Mouse (Mus musculus) cerebellum, postnatal 36 days (tissue): ENCODE measurements around the gene Csrnp2.
A peak's percentile ranks its signal among the peaks of the same experiment; 100 is the strongest.
"Not testable (repeated sequence)": the region's sequence is repeated elsewhere in the genome, so short reads cannot be mapped to it uniquely, and the experiment has no call there.

Source experiments
- DNase-seq, 2 experiments: peaks; one replicate each; pipeline ENCODE4 v3.0.0; 2021 to 2022; ENCODE audit warnings: mixed read lengths in 2 of 2

Gene Csrnp2

GRCm38 (mm10) chr15:100495102-100495501 is at the start of gene Csrnp2:
TSS of gene Csrnp2 (minus strand) at chr15:100495488.
- DNase-seq = peak; percentile 94 to 95

GRCm38 (mm10) chr15:100543651-100544030 is 48.4 kb upstream of the Csrnp2 start:
- DNase-seq = not testable (repeated sequence)

GRCm38 (mm10) chr15:100542876-100543650 is 47.8 kb upstream of the Csrnp2 start:
- not testable (repeated sequence) for DNase-seq

GRCm38 (mm10) chr15:100541426-100541825 is 46.1 kb upstream of the Csrnp2 start:
- no peak for DNase-seq

GRCm38 (mm10) chr15:100541001-100541400 is 45.7 kb upstream of the Csrnp2 start:
- not testable (repeated sequence) for DNase-seq

GRCm38 (mm10) chr15:100539411-100539810 is 44.1 kb upstream of the Csrnp2 start:
- DNase-seq = no peak

GRCm38 (mm10) chr15:100537913-100538312 is 42.6 kb upstream of the Csrnp2 start:
- peak in 1 of 2 experiments; percentile 19 for DNase-seq

- DNase-seq = no peak
These were observed 32.6 kb upstream of the Csrnp2 start for GRCm38 (mm10) chr15:100527900-100528299.

- DNase-seq = no peak
These were observed 30.1 kb upstream of the Csrnp2 start for GRCm38 (mm10) chr15:100525405-100525804.

- no peak for DNase-seq
These were observed 25.0 kb upstream of the Csrnp2 start for GRCm38 (mm10) chr15:100520306-100520705.

- DNase-seq = no peak
These were observed 19.8 kb upstream of the Csrnp2 start for GRCm38 (mm10) chr15:100515121-100515520.

- DNase-seq = no peak
These were observed 18.1 kb upstream of the Csrnp2 start for GRCm38 (mm10) chr15:100513387-100513786.

GRCm38 (mm10) chr15:100510072-100510471 is 14.8 kb upstream of the Csrnp2 start:
- no peak for DNase-seq

GRCm38 (mm10) chr15:100508454-100509167 is 13.3 kb upstream of the Csrnp2 start:
- no peak for DNase-seq

- DNase-seq = not testable (repeated sequence)
These were observed 4.2 kb upstream of the Csrnp2 start for GRCm38 (mm10) chr15:100499506-100499905.

GRCm38 (mm10) chr15:100494647-100495046 is 641 bp downstream of the Csrnp2 start:
- DNase-seq = no peak

GRCm38 (mm10) chr15:100491966-100492365 is 3.3 kb downstream of the Csrnp2 start:
- no peak for DNase-seq

GRCm38 (mm10) chr15:100489263-100489662 is 6.0 kb downstream of the Csrnp2 start:
- no peak for DNase-seq

GRCm38 (mm10) chr15:100488297-100488696 is 7.0 kb downstream of the Csrnp2 start:
- not testable (repeated sequence) for DNase-seq

GRCm38 (mm10) chr15:100487050-100487449 is 8.2 kb downstream of the Csrnp2 start:
- no peak for DNase-seq

GRCm38 (mm10) chr15:100486450-100486849 is 8.8 kb downstream of the Csrnp2 start:
- DNase-seq = no peak

GRCm38 (mm10) chr15:100485576-100485975 is 9.7 kb downstream of the Csrnp2 start:
- DNase-seq = no peak

- no peak for DNase-seq
These were observed 16.4 kb downstream of the Csrnp2 start for GRCm38 (mm10) chr15:100478925-100479324.

GRCm38 (mm10) chr15:100478351-100478750 is 16.9 kb downstream of the Csrnp2 start:
- no peak for DNase-seq
